Comparison of ENCODE assay signal across 7 mouse cellular contexts in genomic region chr9:119320946-119321345, GRCm38 (mm10). TPM values are rescaled to one million over a fixed set of nuclear protein-coding genes. Genes with fewer than 3 reads are reported as not detected.
DNase-seq lines count a peak whose midpoint lies in the region; ATAC-seq and TF ChIP-seq lines count a peak whose summit lies in the region.

No protein-coding gene starts in this region.

- H3K9ac ChIP-seq in liver, embryonic 12.5 days, result peak overlapping the region; percentile 96

- H3K4me1 ChIP-seq in megakaryocyte, embryonic 14.5 days, result peaks cover 62% of the 10 kb centered on the region
- H3K4me1 ChIP-seq in embryonic fibroblast, embryonic 13.5 days (ENCODE audit: control insufficient read depth, insufficient read depth, low read length), result peaks cover 11% of the 10 kb centered on the region
- H3K4me1 ChIP-seq in liver, embryonic 12.5 days, result peaks cover 35% of the 10 kb centered on the region

- peak overlapping the region; percentile 99 for H3K4me3 ChIP-seq in megakaryocyte, embryonic 14.5 days (replicated peaks)
- H3K4me3 ChIP-seq in embryonic fibroblast, embryonic 13.5 days (ENCODE audit: insufficient read depth, low read length), result peak overlapping the region; percentile 87
- peak overlapping the region; percentile 95 for H3K4me3 ChIP-seq in liver, embryonic 12.5 days

- H3K9me3 ChIP-seq in megakaryocyte, embryonic 14.5 days, result no peaks in the 10 kb centered on the region
- H3K9me3 ChIP-seq in liver, embryonic 12.5 days (replicated peaks), result no peaks in the 10 kb centered on the region

- peaks cover 7% of the 10 kb centered on the region for H3K36me3 ChIP-seq in megakaryocyte, embryonic 14.5 days (replicated peaks; ENCODE audit: low read length)
- peaks cover 4% of the 10 kb centered on the region; the same call in 1 of the 2 replicates for H3K36me3 ChIP-seq in liver, embryonic 12.5 days

- no peak for ATAC-seq in megakaryocyte, adult 5-6 weeks (ENCODE audit: poor library complexity, severe bottlenecking)
- no peak for ATAC-seq in liver, embryonic 12.5 days

- TF ChIP-seq POLR2A in embryonic fibroblast, embryonic 13.5 days (IDR thresholded peaks at IDR 0.05; ENCODE audit: low read depth, low read length), result no peak

- no peak for TF ChIP-seq CTCF in embryonic fibroblast, embryonic 13.5 days (IDR thresholded peaks at IDR 0.05; ENCODE audit: borderline replicate concordance, insufficient read depth, low read length)

- H3K4me2 ChIP-seq in liver, embryonic 12.5 days, result peak overlapping the region; percentile 99

- no peak for DNase-seq in thymus, postnatal 14 days
- DNase-seq in Muller cell, postnatal 12 days (ENCODE audit: inconsistent ontology term), result no peak
- DNase-seq in layer of hippocampus, postnatal 25 days (ENCODE audit: extremely low spot score in 1 of 2, low spot score in 1 of 2), result no peak

- WGBS in liver, embryonic 12.5 days (ENCODE audit: insufficient replicate concordance), result 11% methylated on average over 7 of the region's 7 CpGs

- no peaks in the 10 kb centered on the region for H3K27me3 ChIP-seq in megakaryocyte, embryonic 14.5 days (replicated peaks)
- H3K27me3 ChIP-seq in liver, embryonic 12.5 days (replicated peaks), result no peaks in the 10 kb centered on the region

- peak overlapping the region; percentile 11 for H3K27ac ChIP-seq in embryonic fibroblast, embryonic 13.5 days (ENCODE audit: insufficient read depth, low read length)
- H3K27ac ChIP-seq in liver, embryonic 12.5 days, result no peak overlapping the region

RNA-seq across cellular contexts. Expression of gene Oxsr1, which starts 1.3 kb away (rescaled TPM):
- polyA plus RNA-seq in megakaryocyte, embryonic 14.5 days (2012; ENCODE audit: insufficient read depth, low replicate concordance), result 5.3 and 8.2 TPM in 2 replicates
- 14.3 and 16.8 TPM in 2 replicates for total RNA-seq in megakaryocyte, adult 5-6 weeks (2015)
- total RNA-seq in megakaryocyte, adult 5-6 weeks (2017), result 35.1 and 36.9 TPM in 2 replicates
- polyA plus RNA-seq in embryonic fibroblast, embryonic 13.5 days (2011; ENCODE audit: insufficient read length, low read depth, missing spikeins), result 53.8 and 56.0 TPM in 2 replicates
- polyA plus RNA-seq in liver, embryonic 12.5 days (2016; fragmentation: Nextera tagmentation; extraction: Ambion mirVana), result 11.1 and 12.2 TPM in 2 replicates
- 10 to 100 TPM; 24.8 to 31.6 TPM for total RNA-seq in layer of hippocampus, postnatal 25 days (2021)

RNA-seq across cellular contexts. Expression of gene Acaa1a, which starts 18.5 kb away (rescaled TPM):
- polyA plus RNA-seq in megakaryocyte, embryonic 14.5 days (2012; ENCODE audit: insufficient read depth, low replicate concordance), result 77.2 and 206 TPM in 2 replicates
- 31.9 and 37.2 TPM in 2 replicates for total RNA-seq in megakaryocyte, adult 5-6 weeks (2015)
- total RNA-seq in megakaryocyte, adult 5-6 weeks (2017), result 27.4 and 32.5 TPM in 2 replicates
- polyA plus RNA-seq in embryonic fibroblast, embryonic 13.5 days (2011; ENCODE audit: insufficient read length, low read depth, missing spikeins), result 41.4 and 42.4 TPM in 2 replicates
- polyA plus RNA-seq in liver, embryonic 12.5 days (2016; fragmentation: Nextera tagmentation; extraction: Ambion mirVana), result 38.0 and 43.1 TPM in 2 replicates
- total RNA-seq in layer of hippocampus, postnatal 25 days (2021), result 10 to 100 TPM; 71.8 to 72.9 TPM

RNA-seq across cellular contexts. Expression of gene Myd88, which starts 20.3 kb away (rescaled TPM):
- 17.6 and 38.2 TPM in 2 replicates for polyA plus RNA-seq in megakaryocyte, embryonic 14.5 days (2012; ENCODE audit: insufficient read depth, low replicate concordance)
- 91.9 and 92.2 TPM in 2 replicates for total RNA-seq in megakaryocyte, adult 5-6 weeks (2015)
- 61.1 and 62.7 TPM in 2 replicates for total RNA-seq in megakaryocyte, adult 5-6 weeks (2017)
- polyA plus RNA-seq in embryonic fibroblast, embryonic 13.5 days (2011; ENCODE audit: insufficient read length, low read depth, missing spikeins), result 25.8 and 27.7 TPM in 2 replicates
- 21.3 and 22.2 TPM in 2 replicates for polyA plus RNA-seq in liver, embryonic 12.5 days (2016; fragmentation: Nextera tagmentation; extraction: Ambion mirVana)
- total RNA-seq in layer of hippocampus, postnatal 25 days (2021), result 1 to 10 TPM; 6.3 to 7.4 TPM

RNA-seq across cellular contexts. Expression of gene Xylb, which starts 36.2 kb away (rescaled TPM):
- polyA plus RNA-seq in megakaryocyte, embryonic 14.5 days (2012; ENCODE audit: insufficient read depth, low replicate concordance), result 0.09 and 0.70 TPM in 2 replicates
- total RNA-seq in megakaryocyte, adult 5-6 weeks (2015), result 0.60 and 1.7 TPM in 2 replicates
- total RNA-seq in megakaryocyte, adult 5-6 weeks (2017), result 0.89 and 1.9 TPM in 2 replicates
- polyA plus RNA-seq in embryonic fibroblast, embryonic 13.5 days (2011; ENCODE audit: insufficient read length, low read depth, missing spikeins), result 4.1 and 4.5 TPM in 2 replicates
- 4.6 and 5.0 TPM in 2 replicates for polyA plus RNA-seq in liver, embryonic 12.5 days (2016; fragmentation: Nextera tagmentation; extraction: Ambion mirVana)
- 1 to 10 TPM; 3.3 to 5.0 TPM for total RNA-seq in layer of hippocampus, postnatal 25 days (2021)

RNA-seq across cellular contexts. Expression of gene Slc22a14, which starts 44.4 kb away (rescaled TPM):
- not detected in 2 replicates for polyA plus RNA-seq in megakaryocyte, embryonic 14.5 days (2012; ENCODE audit: insufficient read depth, low replicate concordance)
- not detected in 2 replicates for total RNA-seq in megakaryocyte, adult 5-6 weeks (2015)
- total RNA-seq in megakaryocyte, adult 5-6 weeks (2017), result not detected in 2 replicates
- not detected in 2 replicates for polyA plus RNA-seq in embryonic fibroblast, embryonic 13.5 days (2011; ENCODE audit: insufficient read length, low read depth, missing spikeins)
- polyA plus RNA-seq in liver, embryonic 12.5 days (2016; fragmentation: Nextera tagmentation; extraction: Ambion mirVana), result not detected in 2 replicates
- not detected for total RNA-seq in layer of hippocampus, postnatal 25 days (2021)
